Mouse (Mus musculus) liver, embryonic 14.5 days (tissue): ENCODE measurements at regions not wholly inside any gene's neighbourhood (a gene's known extent, or its start where the extent isn't known, plus 50 kb on each side); places are given as distances from the start of the nearest gene placed in this dataset.

Experiments used
- ATAC-seq: fragments of 200-750 bp; cut with Nextera tagmentation; 2 replicates; pipeline ENCODE4 v1.8.0; 2017; ENCODE audit warnings: moderate number of reproducible peaks, mild to moderate bottlenecking, moderate library complexity; ENCODE audit not compliant: insufficient read depth
- DNase-seq, 3 experiments: peaks; one replicate each; pipeline ENCODE4 v3.0.0-alpha.2; 2012 to 2013; ENCODE audit warnings: low read depth in 3 of 3, low spot score in 3 of 3
- H3K27ac ChIP-seq: fragments of 300-500 bp; sonication (generic); 2 replicates; pipeline ENCODE4 v1.5.1; 2014; ENCODE audit warnings: moderate library complexity, mild to moderate bottlenecking, control low read depth, inconsistent platforms
- H3K27me3 ChIP-seq: fragments of 300-500 bp; sonication (generic); 2 replicates; pipeline ENCODE4 v1.6.1; 2014; ENCODE audit warnings: mild to moderate bottlenecking, low read length, moderate library complexity; ENCODE audit not compliant: control insufficient read depth, insufficient read depth
- H3K36me3 ChIP-seq: fragments of 300-500 bp; sonication (generic); replicated peaks from 2 replicates; pipeline ENCODE4 v1.6.1; 2014; ENCODE audit warnings: low read depth; ENCODE audit not compliant: control insufficient read depth, insufficient read depth
- H3K4me1 ChIP-seq, 2 experiments: fragments of 200-500 bp in 1 of 2; fragments of 300-500 bp in 1 of 2; sonication (generic) in 1 of 2; replicated peaks; 2 replicates each; pipeline ENCODE4 v1.6.1; 2012 to 2014; ENCODE audit warnings: antibody characterized with exemption in 1 of 2, inconsistent platforms in 1 of 2, low read length in 1 of 2; ENCODE audit not compliant: control insufficient read depth in 2 of 2, insufficient read depth in 2 of 2
- H3K4me2 ChIP-seq: fragments of 300-500 bp; sonication (generic); 2 replicates; pipeline ENCODE4 v1.6.1; 2014; ENCODE audit warnings: low read depth, mild to moderate bottlenecking, control low read depth, moderate library complexity
- H3K4me3 ChIP-seq, 2 experiments: fragments of 200-500 bp in 1 of 2; fragments of 300-500 bp in 1 of 2; sonication (generic) in 1 of 2; 2 replicates each; pipeline ENCODE4 v1.5.1; 2012 to 2014; ENCODE audit warnings: low read depth in 2 of 2, low read length in 2 of 2, mild to moderate bottlenecking in 2 of 2, control low read depth in 1 of 2, inconsistent platforms in 1 of 2, moderate library complexity in 1 of 2; ENCODE audit not compliant: insufficient read depth in 1 of 2
- H3K9ac ChIP-seq: fragments of 300-500 bp; sonication (generic); replicated peaks from 2 replicates; pipeline ENCODE4 v1.6.1; 2014; ENCODE audit warnings: mild to moderate bottlenecking, control low read depth, moderate library complexity
- H3K9me3 ChIP-seq: fragments of 300-500 bp; sonication (generic); 2 replicates; pipeline ENCODE4 v1.6.1; 2016; ENCODE audit warnings: low read length, mixed read lengths; ENCODE audit not compliant: control insufficient read depth
- CTCF ChIP-seq: IDR thresholded peaks from 2 replicates; pipeline ENCODE4 v1.5.1; 2016; ENCODE audit warnings: antibody characterized with exemption, low read depth, control low read depth
- EP300 ChIP-seq: IDR thresholded peaks from 2 replicates; pipeline ENCODE4 v1.6.1; 2016; ENCODE audit warnings: antibody characterized with exemption, low read depth
- WGBS: fragments of 180-500 bp; shearing (Covaris S2); extraction: QIAGEN DNeasy Blood & Tissue Kit; methylation state at CpG from one replicate; pipeline ENCODE4 v1.1.7; 2014; ENCODE audit not compliant: insufficient replicate concordance; 5-methylcytosine and 5-hydroxymethylcytosine counted together

- H3K4me2 ChIP-seq, result no peak overlapping the region
- H3K4me3 ChIP-seq, result no peak overlapping the region
- ATAC-seq (no peak), DNase-seq (no peak)
- WGBS, result 79% methylated on average over 5 of the region's 5 CpGs
- H3K9me3 ChIP-seq, result no peaks in the 10 kb centered on the region
- H3K27ac ChIP-seq, result no peak overlapping the region
- no peaks in the 10 kb centered on the region for H3K36me3 ChIP-seq
- H3K9ac ChIP-seq, result no peak overlapping the region
- H3K4me1 ChIP-seq, result no peaks in the 10 kb centered on the region
- H3K27me3 ChIP-seq, result no peaks in the 10 kb centered on the region
- TF ChIP-seq EP300 (no peak), CTCF (no peak)
These were observed 86.0 kb downstream of the Amer3 start for GRCm38 (mm10) chr1:34665512-34665854.

GRCm38 (mm10) chr1:34666226-34666662 lies 86.8 kb downstream of the Amer3 start:
- no peak for ATAC-seq
- 68% methylated on average over 13 of the region's 13 CpGs for whole genome bisulfite sequencing

GRCm38 (mm10) chr1:34677105-34677741 lies 97.8 kb downstream of the Amer3 start:
- 32% methylated on average over 12 of the region's 12 CpGs for WGBS
- DNase-seq, result no peak
- no peak for ATAC-seq
- Histone ChIP-seq H3K4me1 (no peaks in the 10 kb centered on the region), H3K36me3 (no peaks in the 10 kb centered on the region), H3K27ac (no peak overlapping the region), H3K4me3 (no peak overlapping the region), H3K27me3 (peaks cover 16% of the 10 kb centered on the region), H3K9me3 (no peaks in the 10 kb centered on the region), H3K4me2 (no peak overlapping the region), H3K9ac (no peak overlapping the region)
- TF ChIP-seq EP300 (no peak), CTCF (no peak)

More at GRCm38 (mm10) chr1:34666226-34666662, 86.8 kb downstream of the Amer3 start:
- Histone ChIP-seq H3K4me3 (no peak overlapping the region), H3K27me3 (no peaks in the 10 kb centered on the region), H3K9me3 (no peaks in the 10 kb centered on the region), H3K27ac (no peak overlapping the region), H3K4me2 (no peak overlapping the region), H3K4me1 (no peaks in the 10 kb centered on the region), H3K9ac (no peak overlapping the region), H3K36me3 (no peaks in the 10 kb centered on the region)
- TF ChIP-seq CTCF, result no peak
- no peak for DNase-seq

- Histone ChIP-seq H3K27me3 (peaks cover 16% of the 10 kb centered on the region), H3K4me2 (peak overlapping the region; percentile 42), H3K4me1 (no peaks in the 10 kb centered on the region), H3K9me3 (no peaks in the 10 kb centered on the region), H3K36me3 (no peaks in the 10 kb centered on the region), H3K27ac (no peak overlapping the region), H3K9ac (no peak overlapping the region), H3K4me3 (no peak overlapping the region)
- DNase-seq (no peak), ATAC-seq (no peak)
- WGBS, result 1% methylated on average over 54 of the region's 56 CpGs
- TF ChIP-seq EP300 (no peak), CTCF (no peak)
These were observed 98.6 kb downstream of the Amer3 start for GRCm38 (mm10) chr1:34677832-34678733.

- no peak overlapping the region for H3K4me3 ChIP-seq
- DNase-seq, result no peak
These were observed 99.2 kb downstream of the Amer3 start for GRCm38 (mm10) chr1:34678734-34679068.

More at GRCm38 (mm10) chr1:34678734-34679068, 99.2 kb downstream of the Amer3 start:
- no peak for ATAC-seq
- 2% methylated on average over 9 of the region's 9 CpGs for WGBS
- Histone ChIP-seq H3K36me3 (no peaks in the 10 kb centered on the region), H3K9ac (no peak overlapping the region), H3K4me2 (peak overlapping the region; percentile 42), H3K4me1 (no peaks in the 10 kb centered on the region), H3K27me3 (peaks cover 16% of the 10 kb centered on the region), H3K27ac (no peak overlapping the region), H3K9me3 (no peaks in the 10 kb centered on the region)
- TF ChIP-seq CTCF, result no peak
- TF ChIP-seq EP300, result no peak
